Mouse (Mus musculus) kidney, postnatal 4 days (tissue): ENCODE measurements at regions not wholly inside any gene's neighbourhood (a gene's known extent, or its start where the extent isn't known, plus 50 kb on each side); places are given as distances from the start of the nearest gene placed in this dataset.
A peak's percentile ranks its signal among the peaks of the same experiment; 100 is the strongest.

Source experiments
- DNase-seq, 2 experiments: peaks; one replicate each; pipeline ENCODE4 v3.0.0; 2021; ENCODE audit warnings: mixed read lengths in 2 of 2

DNA sequence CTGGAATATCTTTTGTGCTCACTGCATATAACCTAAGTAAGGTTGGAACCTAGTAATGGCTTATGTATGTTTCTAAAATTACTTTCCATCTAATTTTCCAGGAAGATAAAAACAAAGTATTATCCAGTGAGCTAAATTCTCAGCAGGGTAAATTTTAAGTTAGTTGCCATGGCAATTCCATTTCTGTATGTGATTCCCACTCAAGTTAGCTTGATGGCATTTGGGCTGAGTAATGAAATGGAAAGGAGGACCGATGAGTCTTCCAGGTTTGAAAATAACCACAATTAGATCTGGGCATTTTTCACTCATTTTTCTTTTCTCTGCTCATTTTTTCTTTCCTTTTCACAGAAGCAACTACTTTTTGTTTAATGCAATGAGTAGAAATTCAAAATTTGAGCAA is 398.4 kb upstream of the Gm10801 start:
- DNase-seq: no peak

- DNase-seq: no peak
Observed at GRCm38 (mm10) chr2:98269562-98269961, 392.5 kb upstream of the Gm10801 start.

DNA sequence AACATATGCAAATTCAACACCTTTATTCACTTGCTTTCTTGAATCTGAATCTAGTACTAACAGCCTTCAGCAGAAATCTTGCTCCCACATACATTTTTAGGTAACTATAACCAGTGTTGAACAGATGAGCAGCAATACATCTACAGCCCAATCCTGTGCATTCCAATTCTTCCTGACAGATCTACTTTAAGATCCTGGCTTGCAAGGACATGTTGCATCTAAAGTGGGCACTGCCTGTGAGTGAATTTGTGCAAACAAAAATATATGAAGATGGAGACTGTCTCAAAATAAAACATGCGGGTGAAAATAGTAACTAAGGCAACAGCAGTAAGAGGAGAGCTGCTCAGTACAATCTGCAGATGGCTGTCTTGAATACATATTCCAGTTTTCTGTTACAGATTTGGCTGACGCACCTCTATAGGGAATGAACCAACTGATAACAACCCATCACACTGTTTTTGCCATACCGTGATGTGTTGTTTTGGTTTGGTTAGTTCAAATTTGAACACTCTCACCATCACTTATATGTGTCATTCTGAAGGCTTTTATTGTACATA is 375.2 kb upstream of the Gm10801 start:
- no peak for DNase-seq

- peak; percentile 3 to 6 for DNase-seq
Observed at GRCm38 (mm10) chr2:98330025-98330424, 332.0 kb upstream of the Gm10801 start.

- DNase-seq: no peak
Observed at GRCm38 (mm10) chr2:98354200-98354599, 307.8 kb upstream of the Gm10801 start.

DNA sequence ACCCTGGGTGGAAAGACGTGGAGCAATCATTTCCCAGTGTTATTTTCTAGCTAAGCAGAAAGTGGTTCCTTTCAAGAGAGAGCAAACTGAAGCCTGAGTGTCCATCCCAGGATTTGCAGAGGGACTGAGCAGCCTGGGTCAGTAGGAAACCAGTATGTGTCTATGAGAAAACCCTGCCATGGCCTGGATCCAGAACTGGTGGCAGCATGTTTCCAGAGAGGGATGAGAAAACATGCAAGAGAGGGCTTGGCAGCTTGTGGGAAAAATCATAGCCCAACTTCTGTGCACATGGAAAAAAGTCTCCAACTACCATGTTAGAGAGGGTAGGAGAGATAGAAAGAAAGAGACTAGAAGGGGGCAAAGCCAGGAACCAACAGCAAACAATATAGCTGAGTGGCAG is 282.8 kb upstream of the Gm10801 start:
- DNase-seq: peak in 1 of 2 experiments; percentile 5
